Mouse (Mus musculus): ENCODE results near the gene Exosc10.

The Exosc10 gene

GRCm38 (mm10) chr4:148610631-148611364, 52.6 kb downstream of the Exosc10 start:
- no peak for DNase-seq

- peak in 1 of 2 experiments; percentile 36 for DNase-seq
These were observed 54.3 kb downstream of the Exosc10 start for GRCm38 (mm10) chr4:148612557-148612956.

GRCm38 (mm10) chr4:148613738-148614137, 55.5 kb downstream of the Exosc10 start:
- no peak for DNase-seq

GRCm38 (mm10) chr4:148619805-148620204, 61.6 kb downstream of the Exosc10 start:
- no peak for DNase-seq

- no peak for DNase-seq
These were observed 62.5 kb downstream of the Exosc10 start for GRCm38 (mm10) chr4:148620718-148621117.

GRCm38 (mm10) chr4:148622485-148622884, 64.3 kb downstream of the Exosc10 start:
- DNase-seq: no peak

GRCm38 (mm10) chr4:148623609-148624008, 65.4 kb downstream of the Exosc10 start:
- DNase-seq: no peak

GRCm38 (mm10) chr4:148625010-148625409, 66.8 kb downstream of the Exosc10 start:
- no peak for DNase-seq

GRCm38 (mm10) chr4:148625756-148626622, 67.8 kb downstream of the Exosc10 start:
- DNase-seq: peak; percentile 53 to 54

GRCm38 (mm10) chr4:148626623-148627185, 68.5 kb downstream of the Exosc10 start, which contains the start of gene Tardbp:
Gene Tardbp, minus strand, starts transcription at chr4:148627019.
- DNase-seq: peak; percentile 99 to 100

- no peak for DNase-seq
These were observed 69.0 kb downstream of the Exosc10 start for GRCm38 (mm10) chr4:148627246-148627645.
